Mouse (Mus musculus) cerebellum, postnatal 14 days (tissue): Measurements from ENCODE around the gene Pcdh9.
A peak's percentile ranks its signal among the peaks of the same experiment; 100 is the strongest.

Experiments
- DNase-seq, 2 experiments: peaks; one replicate each; pipeline ENCODE4 v3.0.0; 2021; ENCODE audit warnings: mixed read lengths in 2 of 2

Pcdh9 gene

DNA sequence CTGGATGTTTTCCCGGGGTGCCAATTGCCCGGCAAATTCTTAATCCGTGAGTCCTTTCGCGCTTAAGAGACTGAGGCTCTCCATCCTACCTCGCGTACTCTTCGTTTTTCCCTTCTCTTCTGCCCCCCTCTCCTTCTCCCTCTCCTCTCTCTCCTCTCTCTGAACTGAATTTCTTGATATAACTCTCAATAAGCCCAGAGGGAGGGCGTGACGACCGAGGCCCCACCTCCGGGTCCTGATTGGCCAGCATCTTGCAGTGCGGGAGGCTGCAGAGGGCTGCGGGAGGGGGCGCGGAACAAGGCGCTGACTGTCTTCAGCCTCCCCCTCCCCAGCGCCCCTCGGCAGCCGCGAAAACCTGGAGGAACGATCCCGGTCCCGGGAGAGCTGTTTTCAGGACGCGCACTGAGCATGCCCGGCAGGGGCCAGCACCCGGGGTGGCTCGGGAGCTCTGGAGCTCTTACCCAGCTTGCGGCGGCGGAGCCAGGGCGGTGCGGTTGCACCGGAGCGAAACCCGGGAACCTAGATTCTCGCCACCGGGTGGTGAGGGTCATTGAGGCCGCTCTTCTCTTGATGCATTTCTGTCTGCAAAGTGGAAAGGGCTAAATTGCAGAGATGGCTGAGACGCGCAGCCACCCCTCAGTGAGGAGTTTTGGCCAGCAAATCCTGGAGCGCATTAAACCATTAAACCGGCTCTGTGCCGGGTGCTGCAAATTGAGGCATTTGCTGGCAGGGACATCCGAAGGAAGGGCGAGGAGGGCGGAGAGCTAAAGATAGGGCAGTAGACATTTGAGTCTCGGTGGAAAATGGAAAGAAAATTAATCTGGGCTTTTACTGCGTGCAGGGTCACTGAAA, at the start of gene Pcdh9:
Gene Pcdh9, minus strand, starts transcription at position 161 of the 852 bp plus-strand sequence.
- DNase-seq, result peak; percentile 95 to 97

DNA sequence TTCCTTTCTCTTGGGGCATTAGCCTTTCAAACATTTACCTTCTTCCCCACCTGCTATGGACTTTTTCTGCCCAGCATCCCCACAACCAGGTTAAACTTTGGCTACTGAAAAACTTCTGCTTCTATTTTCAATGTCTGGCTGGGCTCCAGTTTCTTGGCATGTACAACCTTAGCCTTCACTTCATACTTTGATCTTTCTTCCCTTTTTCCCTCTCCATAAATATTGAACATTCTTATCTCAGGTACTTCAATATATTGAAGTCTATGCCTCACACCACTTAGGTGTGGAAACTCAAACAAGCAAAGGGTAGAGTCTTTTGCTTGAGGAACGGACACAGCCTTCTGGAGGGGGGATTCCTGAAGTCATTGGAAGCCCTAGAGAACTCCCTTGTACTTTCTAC, 16.4 kb upstream of the Pcdh9 start:
- no peak for DNase-seq

DNA sequence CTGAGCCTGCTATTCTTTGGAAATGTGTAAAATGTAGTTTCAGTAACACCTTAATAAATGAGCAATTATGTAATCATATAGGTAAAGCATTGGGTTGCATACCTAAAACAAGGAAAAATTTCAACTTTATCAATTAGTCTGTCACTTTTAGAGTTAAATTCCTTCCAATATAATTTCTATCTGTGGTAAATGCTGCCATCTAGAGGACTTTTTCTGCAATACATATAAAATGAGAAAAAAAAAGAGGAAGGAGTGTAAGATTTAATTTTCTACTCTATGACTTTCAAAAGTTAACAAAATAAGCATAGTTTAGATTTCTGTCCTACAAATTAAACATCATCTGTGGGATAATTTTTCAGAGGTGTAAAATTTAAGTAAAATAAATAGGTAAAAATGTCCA, 8.1 kb upstream of the Pcdh9 start:
- DNase-seq, result no peak

DNA sequence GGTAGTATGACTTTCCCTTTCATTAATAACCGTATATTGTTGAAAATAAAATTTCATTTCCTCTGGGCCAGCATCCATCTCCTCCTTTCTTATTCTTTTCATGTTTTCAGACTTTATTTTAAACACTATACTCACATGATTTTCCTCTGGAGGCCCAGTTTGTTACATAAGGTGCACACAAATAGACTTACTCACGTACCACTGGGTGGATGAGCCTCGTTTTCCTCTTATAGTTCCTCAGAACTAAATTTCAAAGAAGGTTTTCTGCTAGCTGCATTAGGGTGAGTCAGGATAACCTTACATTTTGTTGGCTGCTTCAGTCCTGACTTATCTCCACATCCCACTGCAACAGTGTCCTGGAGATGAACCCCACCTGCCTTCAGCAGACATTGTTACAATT, 4.7 kb upstream of the Pcdh9 start:
- no peak for DNase-seq

DNA sequence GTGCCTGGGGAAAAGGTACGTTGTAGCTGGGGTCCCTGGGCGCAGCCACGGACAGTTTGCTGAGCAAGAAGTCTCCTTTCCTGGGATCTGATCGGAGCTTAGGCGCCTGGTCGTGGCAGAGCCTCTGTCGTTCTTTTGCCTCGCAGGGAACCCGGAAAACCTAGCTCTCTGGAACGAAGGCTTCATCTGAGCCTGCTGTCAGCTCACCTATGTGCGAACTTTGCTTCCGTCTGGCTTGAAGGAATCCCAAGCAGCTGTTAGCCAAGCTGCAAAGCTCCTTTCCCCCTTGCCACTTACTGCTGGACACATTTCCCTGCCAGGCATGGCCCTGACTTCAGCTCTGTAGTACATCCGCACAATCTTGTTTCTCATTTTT, 880 bp upstream of the Pcdh9 start:
- peak in 1 of 2 experiments; percentile 61 for DNase-seq

DNA sequence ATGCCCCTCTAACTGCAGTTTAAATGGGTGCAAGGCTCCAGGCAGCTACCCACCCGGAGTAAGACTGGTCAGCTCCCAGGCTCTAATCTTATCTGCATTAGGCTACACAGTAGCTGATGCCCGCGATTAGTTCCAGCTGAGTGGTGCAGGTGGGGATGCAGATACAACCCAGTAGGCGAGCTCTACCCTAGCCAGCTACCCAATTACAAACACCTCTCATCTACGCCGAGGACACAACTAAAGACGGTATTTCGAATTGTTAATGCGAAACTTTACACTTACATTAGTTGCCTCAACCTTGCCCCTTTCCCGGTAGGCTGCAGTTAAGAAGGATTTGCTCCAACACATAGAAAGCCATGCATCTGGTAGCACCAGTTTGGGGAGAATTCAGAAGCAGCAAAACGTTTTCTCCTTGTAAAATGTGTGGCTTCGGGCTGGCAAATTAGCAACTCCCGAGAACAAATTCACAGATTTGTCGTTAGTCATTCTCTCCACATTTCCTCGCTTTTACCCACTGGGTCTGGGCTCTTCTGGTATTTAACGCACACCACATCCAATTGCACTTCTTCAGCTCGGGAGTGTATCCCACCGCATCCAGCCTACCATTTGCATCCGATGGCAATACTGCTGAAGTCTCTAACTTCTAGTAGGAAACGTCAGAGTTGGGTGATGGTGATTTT, 500 bp downstream of the Pcdh9 start:
- DNase-seq, result peak; percentile 77 to 84

DNA sequence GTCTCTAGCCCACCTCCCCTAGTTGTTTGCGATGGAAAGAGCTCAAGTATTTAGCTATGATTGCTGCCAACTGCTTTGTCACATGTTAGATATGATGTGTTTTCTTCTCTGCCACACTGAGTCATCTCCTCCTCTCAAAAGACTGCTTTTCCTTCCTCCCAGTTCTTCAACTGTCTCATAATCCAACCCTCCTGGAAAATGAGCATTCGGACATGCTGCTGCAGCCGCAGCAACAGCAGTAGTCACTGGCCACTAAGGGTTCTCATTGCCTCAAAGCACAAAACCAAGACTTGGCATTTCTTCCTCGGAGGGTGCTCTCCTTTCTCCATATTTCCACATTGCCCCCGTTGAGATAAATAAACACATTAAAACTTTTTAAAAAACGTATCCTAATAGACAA, 1.2 kb downstream of the Pcdh9 start:
- DNase-seq, result peak in 1 of 2 experiments; percentile 33

DNA sequence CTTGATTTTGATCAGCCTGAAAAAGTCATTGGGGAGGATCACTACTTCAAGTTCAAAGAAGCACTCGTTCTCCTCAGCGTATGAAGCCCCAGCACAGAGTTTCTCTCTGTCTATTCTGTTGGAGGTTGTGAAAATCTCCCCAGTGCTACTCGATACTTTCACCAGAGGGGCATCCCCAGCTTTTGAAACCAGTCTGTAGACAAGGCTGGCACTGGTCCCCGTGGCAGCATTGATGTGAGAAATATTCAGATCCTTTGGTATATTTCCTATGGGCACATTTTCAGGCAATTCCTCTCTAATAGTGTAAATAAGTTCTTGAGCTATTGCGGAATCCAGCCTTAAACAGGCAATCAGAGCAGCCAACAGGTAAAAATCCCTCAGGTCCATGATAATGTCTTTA, 2.1 kb downstream of the Pcdh9 start:
- DNase-seq, result peak; percentile 47 to 50

DNA sequence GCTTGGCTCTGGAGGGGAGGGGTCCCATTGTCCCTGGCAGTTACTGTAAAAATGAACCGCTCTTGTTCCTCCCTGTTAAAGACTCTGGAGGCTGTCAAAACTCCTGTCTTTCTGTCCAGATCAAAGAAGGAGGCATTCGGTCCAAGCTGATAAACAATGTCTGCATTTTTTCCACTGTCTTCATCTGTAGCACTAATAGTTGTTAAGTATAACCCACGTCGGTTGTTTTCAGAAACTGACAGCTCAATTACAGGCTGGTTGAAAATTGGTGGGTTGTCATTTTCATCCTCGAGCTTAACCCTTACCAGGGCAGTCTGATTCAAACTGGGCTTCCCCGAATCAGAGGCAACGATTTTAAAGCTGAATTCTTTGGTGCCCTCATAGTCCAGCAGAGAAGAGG, 3.4 kb downstream of the Pcdh9 start:
- no peak for DNase-seq

DNA sequence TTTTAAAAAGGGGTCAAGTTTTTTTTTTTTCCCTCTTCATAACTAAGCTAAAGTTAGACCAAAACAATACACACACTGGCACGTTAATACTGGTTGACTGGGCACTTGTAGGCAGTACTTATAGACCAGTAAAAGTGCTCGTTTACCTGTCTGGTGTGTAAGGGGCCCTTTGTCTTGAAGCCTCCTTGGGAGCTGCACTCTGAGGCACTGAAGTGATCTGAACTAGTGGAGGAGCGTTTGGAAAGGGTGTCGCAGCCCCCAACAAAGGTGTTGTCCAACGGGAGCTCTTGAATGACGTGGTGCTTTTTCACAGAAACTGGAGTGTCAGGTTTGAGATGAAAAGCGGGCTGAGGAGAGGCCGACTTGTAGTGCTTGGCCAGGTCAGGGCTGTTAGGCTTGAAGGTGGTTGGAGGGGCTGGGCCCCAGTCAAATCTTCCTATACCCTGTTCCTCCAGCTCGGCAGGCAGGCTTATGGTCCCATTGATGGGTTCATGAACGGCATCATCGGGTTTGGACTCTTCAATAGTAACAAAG, 4.9 kb downstream of the Pcdh9 start:
- peak in 1 of 2 experiments; percentile 12 for DNase-seq

DNA sequence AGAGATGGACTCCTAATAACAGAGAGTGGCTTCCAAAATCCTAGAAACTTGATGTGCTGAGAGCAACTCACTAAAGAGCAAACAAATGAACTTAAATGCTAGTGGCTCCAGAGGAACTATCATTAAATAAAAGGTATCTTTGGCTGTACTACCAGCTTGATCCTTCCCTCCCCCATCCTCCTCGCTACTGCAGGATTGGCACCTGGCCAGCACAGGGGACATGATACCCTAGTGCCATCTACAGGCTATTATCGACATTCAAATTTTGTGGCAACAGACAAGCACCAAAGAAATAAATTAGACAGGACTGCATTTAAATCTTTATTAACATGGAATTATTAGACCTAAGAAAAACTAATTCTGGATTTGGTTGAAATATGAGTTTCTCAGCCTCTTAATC, 6.0 kb downstream of the Pcdh9 start:
- peak; percentile 94 to 95 for DNase-seq

DNA sequence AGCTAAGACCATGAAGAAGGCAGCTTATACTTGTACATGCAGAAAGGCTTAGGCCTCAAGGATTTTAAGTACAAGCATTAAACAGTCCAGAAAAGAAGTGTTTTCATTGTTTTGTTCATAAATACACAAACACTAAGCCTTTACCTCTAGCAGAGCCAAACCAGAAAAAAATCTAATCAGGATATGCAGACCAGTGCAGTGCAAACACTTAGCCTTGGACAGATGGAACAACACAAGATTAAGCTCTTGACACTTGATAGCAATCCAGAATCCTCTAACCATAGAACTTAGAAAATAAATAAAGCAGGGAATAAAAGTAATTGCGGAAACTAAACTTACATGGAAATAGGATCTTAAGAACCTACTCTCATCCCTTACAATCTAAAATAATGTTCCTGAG, 10.4 kb downstream of the Pcdh9 start:
- no peak for DNase-seq

DNA sequence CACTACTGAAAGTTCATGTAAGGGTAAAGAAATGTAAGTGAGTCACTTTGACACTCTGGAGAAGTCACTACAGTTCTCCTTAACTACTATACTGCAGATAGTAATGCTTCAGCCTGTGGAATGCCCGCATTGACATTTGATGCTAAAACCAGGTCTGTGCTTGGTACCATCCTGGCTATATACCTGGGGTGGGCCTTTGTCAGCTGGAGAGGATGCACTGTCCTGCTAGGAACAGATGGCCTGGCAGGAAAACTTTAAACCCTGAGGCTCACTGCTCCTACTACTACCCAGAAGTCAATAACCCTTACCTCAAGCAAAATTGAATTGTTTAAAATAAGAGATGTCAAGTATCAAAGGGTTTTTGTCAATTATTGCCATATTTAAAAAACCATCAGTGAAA, 14.5 kb downstream of the Pcdh9 start:
- peak in 1 of 2 experiments; percentile 78 for DNase-seq

DNA sequence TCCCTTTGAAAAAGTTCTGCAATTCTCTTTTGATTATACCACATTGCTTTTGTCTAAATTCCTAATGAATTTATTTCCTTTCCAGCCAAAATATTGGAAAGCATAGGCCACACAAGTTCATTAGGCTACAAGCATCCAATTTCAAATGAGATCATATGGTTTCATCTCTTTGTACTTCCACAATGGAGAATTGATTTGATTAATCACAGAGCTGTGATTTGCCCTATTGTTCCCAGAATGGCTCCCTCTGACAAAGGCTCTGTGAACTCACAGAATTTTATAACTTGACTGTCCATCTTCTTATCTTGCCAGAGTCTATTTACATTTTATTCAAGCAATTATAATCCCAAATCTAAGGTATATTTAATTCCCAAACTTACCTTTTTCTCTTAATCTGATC, 22.3 kb downstream of the Pcdh9 start:
- no peak for DNase-seq

DNA sequence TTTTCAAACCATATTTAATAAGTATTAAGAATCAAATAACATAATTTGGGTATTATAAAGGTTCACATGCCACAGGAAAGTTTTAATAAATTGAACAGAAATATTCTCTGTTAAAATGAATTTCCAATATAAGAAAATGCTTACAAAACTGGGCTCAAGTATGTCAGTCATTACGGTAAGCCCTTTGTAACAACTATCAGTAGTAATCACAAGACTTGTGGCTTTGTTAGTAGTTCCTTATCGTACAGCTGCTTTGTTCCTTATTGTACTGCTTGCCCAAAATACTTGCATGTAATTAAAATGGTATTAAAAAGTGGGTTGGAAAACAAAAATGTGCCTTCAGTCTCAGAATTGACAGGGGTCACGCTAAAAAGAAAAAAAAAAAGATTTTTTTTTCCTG, 32.4 kb downstream of the Pcdh9 start:
- no peak for DNase-seq

DNA sequence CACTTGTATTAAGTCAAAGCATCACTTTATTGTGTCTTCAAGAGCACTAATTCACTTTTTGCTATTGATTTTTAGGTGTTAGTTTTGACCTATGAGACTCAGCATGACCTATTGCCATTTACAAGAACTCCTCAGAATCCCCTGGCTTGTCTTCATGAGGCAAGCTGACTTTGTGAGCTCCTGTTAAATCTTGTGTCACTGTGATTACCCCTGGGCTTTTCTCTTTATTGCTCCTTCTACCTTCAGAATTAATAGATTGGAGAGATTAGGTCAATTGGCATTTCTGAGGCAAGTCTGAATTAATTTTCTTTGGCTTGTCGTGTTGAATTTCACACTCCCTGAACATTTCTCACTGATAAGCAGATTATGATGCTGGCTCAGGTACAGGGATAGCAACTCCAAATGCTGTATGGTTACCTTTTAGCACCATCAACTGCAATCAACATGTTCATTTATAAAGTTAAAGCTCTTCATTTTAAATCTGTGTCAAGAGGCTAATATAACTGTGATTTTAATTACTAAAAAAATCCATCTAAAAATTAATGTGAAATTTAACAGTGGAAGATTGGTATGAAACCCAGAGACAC, 44.3 kb downstream of the Pcdh9 start:
- DNase-seq, result peak in 1 of 2 experiments; percentile 43

DNA sequence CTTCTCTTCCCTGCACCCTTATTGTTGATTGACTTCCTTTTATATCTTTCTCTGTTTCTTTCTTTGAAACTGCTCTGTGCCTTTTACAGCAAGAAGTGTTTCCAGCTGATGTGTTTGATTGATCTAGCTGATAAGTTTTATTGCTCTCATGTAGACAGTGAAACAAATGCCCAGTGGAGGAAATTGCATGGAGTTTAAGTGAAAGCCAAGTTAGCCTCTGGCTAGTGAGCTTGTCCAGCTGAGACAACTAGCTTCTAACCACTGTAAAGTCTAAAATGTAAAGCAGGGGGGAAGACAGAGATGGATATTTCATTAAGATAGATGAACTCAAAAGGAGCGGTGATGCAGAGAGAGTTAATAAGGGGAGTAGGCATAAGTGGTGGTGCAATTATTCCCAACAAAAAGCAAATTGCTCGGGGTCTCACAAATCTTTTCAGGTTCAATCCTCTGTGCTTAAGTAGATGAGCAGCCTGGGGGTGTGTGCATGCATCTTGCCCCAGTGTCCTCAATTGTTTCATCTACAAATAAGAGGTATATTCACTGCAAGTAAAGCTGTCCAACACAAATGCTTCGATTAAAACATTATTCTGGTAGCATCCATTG, 47.7 kb downstream of the Pcdh9 start:
- DNase-seq, result no peak

DNA sequence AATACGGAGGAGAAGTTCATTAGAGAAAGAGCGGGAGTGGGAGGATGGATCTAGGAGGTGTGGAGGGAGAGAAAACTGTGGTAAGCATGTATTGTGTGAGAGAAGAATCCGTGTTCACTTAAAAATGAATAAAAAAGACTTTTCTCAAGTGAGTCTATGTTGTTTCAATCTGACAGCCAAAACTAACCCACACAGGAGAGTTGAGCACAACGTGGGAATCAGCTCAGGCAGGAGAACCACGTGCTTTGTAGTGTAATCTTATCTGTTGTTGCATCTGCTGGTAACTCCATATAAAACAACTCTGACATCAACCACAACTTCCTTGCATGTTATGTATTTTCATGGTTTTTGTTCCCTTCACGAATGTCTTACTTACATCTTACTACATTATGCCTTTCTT, 58.0 kb downstream of the Pcdh9 start:
- no peak for DNase-seq

DNA sequence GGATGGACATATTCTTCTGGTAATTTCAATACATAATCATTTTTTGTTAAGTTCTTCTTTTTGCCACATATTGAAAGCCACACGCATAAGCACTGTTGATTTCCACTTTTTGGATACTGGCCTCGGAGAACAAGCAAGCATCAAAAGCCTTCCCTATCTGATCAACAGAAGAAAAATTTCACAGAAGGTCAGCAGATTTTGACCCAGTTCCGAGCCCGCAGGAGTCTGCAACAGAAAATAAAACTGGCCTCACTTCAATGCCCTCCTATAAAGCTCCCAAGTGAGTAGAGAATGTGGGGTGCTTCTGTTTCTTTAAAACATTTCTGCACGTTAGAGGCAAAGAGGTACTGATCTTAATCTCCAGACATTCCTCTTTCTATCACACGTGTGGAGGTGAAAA, 63.3 kb downstream of the Pcdh9 start:
- peak; percentile 44 to 70 for DNase-seq

DNA sequence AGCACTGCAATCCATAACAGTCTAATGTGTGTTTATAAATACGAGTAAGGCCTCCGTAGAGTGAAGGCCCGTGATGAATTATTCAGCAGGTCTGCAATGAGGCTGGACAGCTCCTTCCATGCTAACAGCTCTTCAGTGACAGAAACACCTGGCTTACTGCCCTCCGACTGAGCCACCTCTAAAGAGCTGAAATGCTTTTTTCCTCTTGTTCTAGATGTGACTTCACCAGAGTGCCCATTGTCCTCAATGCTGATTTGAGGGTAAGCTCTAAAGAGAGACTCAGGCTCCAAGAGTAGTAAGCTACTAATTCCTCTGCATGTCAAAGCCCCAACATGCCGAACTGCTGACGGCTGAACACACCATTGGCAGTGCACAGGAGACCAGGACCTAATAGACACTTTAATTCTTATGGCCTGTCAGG, 64.4 kb downstream of the Pcdh9 start:
- DNase-seq, result peak; percentile 35 to 49

DNA sequence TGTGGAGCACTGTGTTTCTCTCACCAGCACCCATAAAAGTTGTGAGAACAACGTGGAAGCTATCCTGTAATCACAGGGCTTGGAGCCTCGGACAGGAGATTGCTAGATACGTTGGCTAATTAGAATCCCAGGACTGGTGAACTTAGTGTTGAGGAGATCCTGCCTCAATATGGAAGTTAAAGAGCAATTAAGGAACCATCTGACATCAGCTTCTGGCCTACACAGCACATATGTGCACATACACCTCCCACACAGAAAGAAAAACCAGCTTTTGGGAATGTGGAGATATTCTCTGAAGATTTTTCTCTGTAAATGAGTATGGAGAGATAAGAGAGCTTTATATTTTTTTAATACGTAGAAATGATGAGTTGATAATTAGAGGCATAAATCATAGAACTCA, 71.6 kb downstream of the Pcdh9 start:
- no peak for DNase-seq

DNA sequence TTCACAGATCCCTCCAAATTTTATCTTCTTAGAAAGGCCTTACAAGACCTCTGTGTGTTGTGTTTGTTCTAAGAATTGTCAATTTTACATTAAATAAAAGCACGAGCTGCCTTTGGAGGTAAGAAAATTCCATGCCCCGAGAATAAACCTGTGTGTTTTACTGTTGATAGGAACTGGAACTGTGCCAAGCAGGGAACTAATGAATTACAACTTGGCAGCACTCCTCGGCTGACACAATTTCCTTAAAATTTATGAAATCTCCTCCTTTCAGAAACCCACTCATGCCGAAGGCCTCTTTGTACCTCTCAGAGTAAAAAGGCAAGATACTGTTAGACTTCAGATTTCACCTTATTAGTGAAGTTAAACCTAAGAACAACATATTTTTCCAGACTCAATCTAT, 72.9 kb downstream of the Pcdh9 start:
- DNase-seq, result peak; percentile 46 to 66

DNA sequence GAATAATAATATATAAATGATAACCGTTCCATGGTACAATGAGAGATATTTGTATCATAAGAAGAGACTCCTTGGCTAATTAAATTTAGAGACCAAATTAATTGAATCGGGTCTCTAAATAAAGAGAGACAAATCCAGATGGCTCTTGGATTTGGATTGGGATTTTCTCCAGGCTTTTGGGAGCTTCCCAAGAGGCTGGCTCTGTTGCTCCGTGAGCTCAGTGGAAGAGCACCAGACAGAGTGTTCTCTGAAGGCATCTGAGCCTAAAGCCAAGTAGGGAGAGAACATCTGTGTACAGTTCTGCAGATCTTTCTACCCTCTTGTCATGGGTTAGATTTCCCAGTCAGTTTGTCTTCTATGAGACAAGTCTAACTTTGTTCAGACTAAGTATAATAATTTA, 95.9 kb downstream of the Pcdh9 start:
- DNase-seq, result peak; percentile 51 to 67
